Mouse (Mus musculus) thymus, adult 2 months (tissue): ENCODE data around the gene Rap1gap.

Source experiments
- CTCF ChIP-seq: fragments of 200-500 bp; IDR thresholded peaks from 2 replicates; pipeline ENCODE4 v1.5.1; 2012; ENCODE audit warnings: mild to moderate bottlenecking, control low read depth, low read length, moderate library complexity, borderline replicate concordance; ENCODE audit not compliant: control insufficient read depth, poor library complexity, insufficient read depth; ENCODE audit errors: extremely low read depth
- POLR2A ChIP-seq: fragments of 200-500 bp; IDR thresholded peaks from 2 replicates; pipeline ENCODE4 v1.6.1; 2012; ENCODE audit warnings: mild to moderate bottlenecking, low read length, control low read depth, moderate library complexity; ENCODE audit not compliant: control insufficient read depth, poor library complexity, insufficient read depth; ENCODE audit errors: extremely low read depth

GRCm38 (mm10) chr4:137736220-137736701 lies 71.7 kb downstream of the Rap1gap start:
- no peak for TF ChIP-seq CTCF
- TF ChIP-seq POLR2A = no peak
